Mouse (Mus musculus) megakaryocyte, embryonic 14.5 days (primary cell): ENCODE measurements at regions not wholly inside any gene's neighbourhood (a gene's known extent, or its start where the extent isn't known, plus 50 kb on each side); places are given as distances from the start of the nearest gene placed in this dataset.

Experiments
- FLI1 ChIP-seq: IDR thresholded peaks from 2 replicates; pipeline ENCODE4 v1.6.1; 2012; ENCODE audit warnings: low read length, inconsistent platforms, mixed read lengths
- GATA1 ChIP-seq: IDR thresholded peaks from 3 replicates; pipeline ENCODE4 v1.6.1; 2012; ENCODE audit warnings: mixed read lengths, low read length, inconsistent platforms, borderline replicate concordance

DNA sequence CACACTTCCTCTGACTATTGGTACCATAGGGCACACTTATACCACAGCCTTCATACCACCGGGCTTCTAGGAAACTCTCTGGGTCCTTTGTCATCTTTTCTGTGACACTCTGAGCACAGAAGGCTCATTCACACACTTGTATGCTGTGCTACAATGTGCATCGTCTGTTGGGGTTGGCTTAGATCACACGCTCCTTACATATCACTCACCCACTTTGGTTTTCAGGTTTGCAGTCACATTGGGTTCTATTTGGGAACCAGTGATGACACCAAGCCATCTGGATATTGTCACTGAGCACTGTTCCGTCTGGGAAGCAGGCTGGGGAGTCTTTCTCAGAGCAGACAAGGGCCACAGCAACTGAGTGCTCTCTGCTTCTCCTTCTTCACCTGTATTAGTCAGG, 74.1 kb upstream of the Vldlr start:
- no peak for TF ChIP-seq GATA1
- TF ChIP-seq FLI1 = no peak
